Mouse (Mus musculus): ENCODE results near the gene Cfap73.
A peak's percentile ranks its signal among the peaks of the same experiment; 100 is the strongest.

- TF ChIP-seq CTCF (IDR thresholded peaks at IDR 0.05; ENCODE audit: control insufficient read depth, insufficient read depth, low read length): peak; percentile 46; the same call in 1 of the 2 replicates
- TF ChIP-seq POLR2A (IDR thresholded peaks at IDR 0.05; ENCODE audit: borderline replicate concordance, control insufficient read depth, low read depth, low read length): no peak
Measured at GRCm38 (mm10) chr5:120648569-120649373, 14.7 kb upstream of the Cfap73 start, which contains the start of gene Rasal1.

Data from bone marrow, adult 2 months (tissue).